Mouse (Mus musculus) CD4-positive, CD25-positive, alpha-beta regulatory T cell, adult 4 months (primary cell): ENCODE data around the gene Rab26. TPM values are rescaled to one million over a fixed set of nuclear protein-coding genes. Genes with fewer than 3 reads are reported as not detected.

Experiments
- ATAC-seq: one replicate; pipeline ENCODE4 v1.8.0; 2017
- polyA plus RNA-seq, 2 experiments: library from polyadenylated mRNA; unstranded; fragments of 100-300 nt; shearing (Covaris generic); gene quantifications; one replicate each; pipeline ENCODE4 v1.2.1; 2017

Gene Rab26
- polyA plus RNA-seq, 2 experiments from 2014 or later, result 4.0 to 5.0 TPM

GRCm38 (mm10) chr17:24546234-24546633 lies 12.2 kb upstream of the Rab26 start:
- no peak for ATAC-seq

GRCm38 (mm10) chr17:24545247-24545646 lies 11.2 kb upstream of the Rab26 start:
- ATAC-seq, result no peak

DNA sequence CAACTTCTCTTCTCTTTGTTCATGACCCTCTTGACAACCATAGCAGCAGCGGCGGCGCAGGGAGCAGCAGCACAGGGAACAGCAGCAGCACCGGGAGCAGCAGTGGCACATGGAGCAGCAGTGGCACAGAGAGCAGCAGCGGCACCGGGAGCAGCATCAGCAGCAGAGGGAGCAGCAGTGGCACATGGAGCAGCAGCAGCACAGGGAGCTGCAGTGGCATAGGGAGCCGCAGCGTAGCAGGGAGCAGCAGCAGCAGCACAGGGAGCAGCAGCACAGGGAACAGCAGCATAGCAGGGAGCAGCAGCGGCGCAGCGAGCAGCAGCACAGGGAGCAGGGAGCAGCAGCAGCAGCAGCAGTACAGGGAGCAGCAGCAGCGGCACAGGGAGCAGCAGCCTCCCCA lies 10.6 kb upstream of the Rab26 start:
- no peak for ATAC-seq

GRCm38 (mm10) chr17:24540375-24540774 lies 6.4 kb upstream of the Rab26 start:
- ATAC-seq, result peak; percentile 93

DNA sequence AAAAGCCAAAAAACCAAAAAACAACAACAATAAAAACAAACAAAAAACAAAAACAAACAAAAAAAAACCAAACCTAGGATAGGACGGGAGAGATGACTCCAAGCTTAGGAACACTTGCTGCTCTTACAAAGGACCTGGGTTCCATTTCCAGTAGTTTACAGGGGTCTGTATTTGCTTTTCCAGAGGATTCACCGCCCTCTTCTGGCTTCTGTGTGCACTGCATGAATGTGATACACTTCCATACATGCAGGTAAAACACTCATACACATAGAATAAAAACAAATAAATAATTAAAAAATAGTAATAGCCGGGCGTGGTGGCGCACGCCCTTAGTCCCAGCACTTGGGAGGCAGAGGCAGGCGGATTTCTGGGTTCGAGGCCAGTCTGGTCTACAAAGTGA lies 4.9 kb upstream of the Rab26 start:
- no peak for ATAC-seq

DNA sequence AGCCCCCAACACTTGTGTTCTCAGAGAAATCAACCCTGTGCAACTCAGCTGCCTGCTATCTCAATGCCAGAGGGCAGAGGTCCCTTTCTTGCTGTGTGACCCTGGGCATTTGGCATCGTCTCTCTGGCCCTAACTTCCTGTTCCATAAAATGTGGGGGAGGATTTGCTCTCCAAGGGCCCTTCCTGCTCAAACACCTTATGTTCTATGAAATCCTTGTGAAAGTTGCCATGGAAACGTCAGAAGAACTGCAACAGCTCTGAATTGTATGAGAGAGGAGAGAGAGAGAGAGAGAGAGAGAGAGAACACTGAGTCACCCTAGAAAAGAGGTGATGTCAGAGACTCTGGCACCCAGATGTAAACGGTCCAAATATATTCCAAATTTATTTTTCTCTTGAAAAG lies 3.5 kb upstream of the Rab26 start:
- ATAC-seq, result no peak

GRCm38 (mm10) chr17:24535300-24535699 lies 1.3 kb upstream of the Rab26 start:
- no peak for ATAC-seq

GRCm38 (mm10) chr17:24533099-24533992 lies 664 bp downstream of the Rab26 start:
- ATAC-seq, result peak; percentile 75

- ATAC-seq, result no peak
Observed at GRCm38 (mm10) chr17:24532045-24532444, 2.0 kb downstream of the Rab26 start.

DNA sequence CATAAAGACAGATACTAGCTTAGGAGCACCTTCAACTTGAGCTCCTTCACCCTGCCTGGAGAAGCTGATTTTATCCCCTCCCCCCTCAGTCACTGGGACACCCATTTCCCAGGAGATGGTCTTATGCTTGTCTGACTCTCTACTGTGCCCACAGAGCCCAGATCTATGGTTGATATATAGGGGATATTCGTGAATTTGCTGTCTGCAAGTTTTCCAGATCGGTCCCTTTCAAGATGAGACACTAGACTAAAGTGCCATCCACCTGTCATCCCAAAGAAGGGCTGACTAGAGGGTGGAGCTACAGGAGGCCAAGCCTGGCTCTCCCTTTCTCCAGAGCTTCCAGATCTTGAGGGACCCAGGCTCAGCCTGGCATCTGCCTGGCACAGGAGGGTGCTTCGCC lies 2.9 kb downstream of the Rab26 start:
- ATAC-seq, result no peak

GRCm38 (mm10) chr17:24530361-24531050 lies 3.5 kb downstream of the Rab26 start:
- ATAC-seq, result no peak

DNA sequence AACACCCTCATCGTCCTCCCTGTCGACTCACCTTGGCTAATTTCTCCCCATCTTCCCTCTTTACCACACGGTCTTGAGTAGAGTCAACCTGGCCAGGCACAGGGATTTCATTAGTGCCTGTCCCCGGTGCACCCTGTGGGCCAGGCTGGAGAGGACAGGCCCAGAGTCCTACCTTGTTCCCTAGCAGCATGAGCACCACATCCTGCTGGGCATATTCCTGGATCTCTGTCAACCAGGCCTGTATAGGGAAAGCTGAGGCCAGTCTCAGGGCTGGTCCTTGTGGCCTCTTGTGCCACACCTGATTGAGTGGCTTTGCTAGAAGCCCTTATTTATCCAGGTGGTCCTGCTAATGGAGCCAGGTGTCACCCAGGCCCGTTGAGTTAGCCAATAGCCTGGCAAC lies 4.1 kb downstream of the Rab26 start:
- no peak for ATAC-seq

GRCm38 (mm10) chr17:24529007-24529451 lies 5.0 kb downstream of the Rab26 start:
- ATAC-seq, result no peak

DNA sequence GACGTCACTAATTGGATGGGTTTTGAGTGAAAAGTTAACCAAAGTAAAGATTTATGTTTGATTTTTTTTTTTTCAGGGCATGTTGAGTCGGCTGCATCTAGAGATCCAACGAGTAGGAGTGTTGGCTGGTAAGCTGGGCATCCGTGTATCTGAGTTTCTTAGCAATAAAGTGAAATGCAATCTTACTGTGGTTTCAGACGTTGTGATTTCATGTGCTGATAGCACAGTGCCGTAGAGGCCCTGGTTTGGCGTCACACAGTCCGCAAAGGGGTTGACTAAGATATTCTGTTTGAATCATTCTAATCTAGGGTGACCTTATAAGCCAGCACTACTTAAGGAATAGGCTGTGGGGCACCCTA lies 5.5 kb downstream of the Rab26 start:
- no peak for ATAC-seq

DNA sequence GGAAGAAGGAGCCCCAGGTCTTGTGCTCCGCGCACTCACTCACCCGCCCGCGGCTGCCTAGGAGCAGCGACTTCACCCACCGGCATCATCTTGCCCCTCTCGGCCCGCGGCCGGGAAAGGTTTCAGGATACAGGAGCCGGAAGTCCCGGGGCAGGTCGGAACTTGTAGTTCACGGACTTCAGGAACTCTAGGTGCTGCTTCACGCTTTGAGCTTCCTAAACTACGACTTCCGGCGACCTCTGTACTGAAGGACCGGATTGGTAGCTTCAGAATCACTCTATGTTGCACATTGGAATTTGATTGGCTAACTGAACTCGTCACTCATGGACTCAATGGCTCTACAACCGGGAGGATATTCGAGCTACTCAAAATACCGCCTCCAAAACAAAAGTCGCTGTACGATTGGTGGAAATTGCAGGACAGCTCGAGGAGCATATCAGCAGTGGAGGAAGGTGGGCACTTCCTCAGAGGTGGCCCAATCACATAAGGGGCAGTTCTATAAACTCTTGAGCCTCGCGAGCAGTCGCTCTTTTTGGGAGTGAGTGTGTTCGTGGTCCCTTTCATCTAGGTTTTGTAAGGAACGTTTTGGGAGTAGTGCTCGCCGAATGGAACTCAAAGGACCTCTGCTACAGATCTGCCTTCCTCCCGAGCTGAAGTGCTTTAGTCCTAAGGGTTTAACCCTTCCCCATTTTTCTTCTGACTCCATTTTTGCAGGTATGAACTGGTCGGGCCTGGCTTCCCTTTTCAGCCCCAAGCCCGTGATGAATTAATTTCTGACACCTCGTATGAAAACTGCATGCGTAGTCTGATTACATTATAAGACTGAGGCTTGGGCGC lies 6.1 kb downstream of the Rab26 start, which contains the start of gene Traf7:
Gene Traf7, minus strand, starts transcription at position 216 of the 837 bp plus-strand sequence.
- ATAC-seq, result peak; percentile 96

- no peak for ATAC-seq
Observed at GRCm38 (mm10) chr17:24527315-24527714, 6.7 kb downstream of the Rab26 start.

GRCm38 (mm10) chr17:24524734-24525133 lies 9.3 kb downstream of the Rab26 start:
- no peak for ATAC-seq

DNA sequence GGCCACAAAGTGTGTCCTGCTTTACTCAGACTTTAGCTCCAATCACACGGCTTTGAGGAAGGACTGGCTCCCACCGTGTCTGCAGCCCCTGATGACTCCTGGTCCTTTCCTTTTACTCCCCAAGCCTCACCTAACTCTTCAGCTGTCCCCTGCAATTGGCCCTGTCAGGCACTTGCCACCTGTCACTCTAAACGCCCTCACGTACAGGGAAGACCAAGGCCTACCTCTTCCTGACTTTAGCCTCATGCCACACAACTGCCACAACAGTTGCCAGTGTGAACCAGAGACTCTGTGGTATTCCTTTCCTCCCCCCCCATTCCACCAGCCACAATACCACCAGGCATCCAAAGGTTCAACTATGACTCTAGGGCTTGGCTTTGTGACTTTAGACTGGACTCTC lies 13.6 kb downstream of the Rab26 start:
- no peak for ATAC-seq

GRCm38 (mm10) chr17:24514270-24515257 lies 19.4 kb downstream of the Rab26 start:
- no peak for ATAC-seq

GRCm38 (mm10) chr17:24513609-24514008 lies 20.4 kb downstream of the Rab26 start:
- ATAC-seq, result no peak

- no peak for ATAC-seq
Observed at GRCm38 (mm10) chr17:24507806-24508460, 26.1 kb downstream of the Rab26 start.
